Mouse (Mus musculus): Measurements from ENCODE around the gene Sln. TPM values are rescaled to one million over a fixed set of nuclear protein-coding genes. Genes with fewer than 3 reads are reported as not detected.

Sln gene
- 10 to 100 TPM; 81.9 to 86.0 TPM for total RNA-seq (2021)
- long read RNA-seq, experiment 1, transcript Sln-201 (2 exons, 1,318 nt): major isoform, 267 of 267 reads
- long read RNA-seq, experiment 1, partial matches to known transcripts: 0 of 267 reads
- long read RNA-seq, experiment 1, other reads (novel, unspliced or antisense): 0 of 267 reads
- long read RNA-seq, experiment 2, transcript Sln-201 (2 exons, 1,318 nt): major isoform, 271 of 271 reads
- long read RNA-seq, experiment 2, partial matches to known transcripts: 0 of 271 reads
- long read RNA-seq, experiment 2, other reads (novel, unspliced or antisense): 0 of 271 reads

- no peak for DNase-seq
Measured at GRCm38 (mm10) chr9:53849864-53850263, at the start of gene Sln. Sln (plus strand) TSS chr9:53850164.

- no peak for DNase-seq
Measured at GRCm38 (mm10) chr9:53802921-53803320, 47.0 kb upstream of the Sln start.

- DNase-seq: no peak
Measured at GRCm38 (mm10) chr9:53806496-53807086, 43.4 kb upstream of the Sln start.

- no peak for DNase-seq
Measured at GRCm38 (mm10) chr9:53813418-53813817, 36.5 kb upstream of the Sln start.

GRCm38 (mm10) chr9:53818760-53819159 lies 31.2 kb upstream of the Sln start:
- peak; percentile 12 to 70 for DNase-seq

GRCm38 (mm10) chr9:53825318-53825717 lies 24.6 kb upstream of the Sln start:
- DNase-seq: peak in 1 of 2 experiments; percentile 2

GRCm38 (mm10) chr9:53829081-53829865 lies 20.7 kb upstream of the Sln start:
- peak; percentile 18 to 55 for DNase-seq

- DNase-seq: peak in 1 of 2 experiments; percentile 9
Measured at GRCm38 (mm10) chr9:53829866-53830209, 20.1 kb upstream of the Sln start.

GRCm38 (mm10) chr9:53835039-53835438 lies 14.9 kb upstream of the Sln start:
- DNase-seq: no peak

- no peak for DNase-seq
Measured at GRCm38 (mm10) chr9:53835976-53836375, 14.0 kb upstream of the Sln start.

- DNase-seq: no peak
Measured at GRCm38 (mm10) chr9:53838816-53839215, 11.1 kb upstream of the Sln start.

GRCm38 (mm10) chr9:53848548-53848947 lies 1.4 kb upstream of the Sln start:
- DNase-seq: no peak

- peak in 1 of 2 experiments; percentile 3 for DNase-seq
Measured at GRCm38 (mm10) chr9:53852158-53852557, 2.2 kb downstream of the Sln start.

- no peak for DNase-seq
Measured at GRCm38 (mm10) chr9:53853672-53854071, 3.7 kb downstream of the Sln start.

GRCm38 (mm10) chr9:53854525-53854924 lies 4.6 kb downstream of the Sln start:
- no peak for DNase-seq

- peak; percentile 8 to 9 for DNase-seq
Measured at GRCm38 (mm10) chr9:53857864-53858263, 7.9 kb downstream of the Sln start.

- no peak for DNase-seq
Measured at GRCm38 (mm10) chr9:53873239-53873638, 23.3 kb downstream of the Sln start.

- DNase-seq: no peak
Measured at GRCm38 (mm10) chr9:53877423-53877822, 27.5 kb downstream of the Sln start.

GRCm38 (mm10) chr9:53883588-53884280 lies 33.8 kb downstream of the Sln start:
- no peak for DNase-seq

- DNase-seq: peak in 1 of 2 experiments; percentile 5
Measured at GRCm38 (mm10) chr9:53890075-53890474, 40.1 kb downstream of the Sln start.

GRCm38 (mm10) chr9:53895827-53896226 lies 45.9 kb downstream of the Sln start:
- no peak for DNase-seq

- no peak for DNase-seq
Measured at GRCm38 (mm10) chr9:53899836-53900235, 49.9 kb downstream of the Sln start.
